Mouse (Mus musculus): ENCODE measurements around the gene Nup205. TPM values are rescaled to one million over a fixed set of nuclear protein-coding genes. Genes with fewer than 3 reads are reported as not detected.

The Nup205 gene
- polyA plus RNA-seq, 1 experiment from 2014 or later: 28.6 TPM

DNA sequence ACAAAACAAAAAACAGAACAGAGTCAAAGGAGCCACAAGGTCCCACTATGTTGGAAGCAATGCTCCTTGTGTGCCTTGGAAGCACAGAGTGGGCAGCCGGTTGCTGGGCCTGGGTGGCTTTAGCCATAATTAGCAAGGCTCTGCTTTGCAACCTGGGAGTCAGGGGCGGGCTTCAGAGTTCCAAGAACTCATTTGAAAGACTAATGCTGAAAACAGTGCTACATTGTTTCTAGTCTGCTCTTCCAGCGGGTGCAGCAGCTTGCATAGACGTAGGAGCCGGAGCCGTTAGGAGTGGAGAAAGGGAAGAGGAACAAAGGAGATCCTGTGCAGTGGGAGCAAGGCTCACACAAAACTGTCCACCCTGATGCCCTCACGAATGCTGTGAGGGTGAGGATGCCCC lies 111.7 kb downstream of the Nup205 start:
- H3K4me3 ChIP-seq (ENCODE audit: control insufficient read depth in 1 of 2, insufficient read depth in 1 of 2, low read depth in 1 of 2, low read length in 2 of 2): no peak overlapping the region
- H3K27ac ChIP-seq (replicated peaks in 1 of 2; ENCODE audit: control insufficient read depth in 1 of 2, insufficient read depth in 1 of 2, low read depth in 2 of 2, low read length in 2 of 2): peak overlapping the region; percentile 74 to 80; a peak in 3 of 4 replicates
- no peaks in the 10 kb centered on the region for H3K36me3 ChIP-seq (ENCODE audit: control insufficient read depth, insufficient read depth, low read length)
- ATAC-seq (ENCODE audit: insufficient number of reproducible peaks, insufficient read depth, low FRiP score, low read depth): no peak
- WGBS: 65% methylated on average over 7 of the region's 7 CpGs
- no peak overlapping the region for H3K9ac ChIP-seq (ENCODE audit: low read length)
- peak overlapping the region; percentile 45 for H3K4me2 ChIP-seq (ENCODE audit: low read length)
- peaks cover 17% of the 10 kb centered on the region in 2 experiments for H3K4me1 ChIP-seq (ENCODE audit: control insufficient read depth in 2 of 2, insufficient read depth in 2 of 2, low read length in 2 of 2)
- H3K9me3 ChIP-seq (ENCODE audit: control insufficient read depth, low read length): peaks cover 4% of the 10 kb centered on the region; the same call in 1 of the 2 replicates
- no peaks in the 10 kb centered on the region for H3K27me3 ChIP-seq (ENCODE audit: control insufficient read depth, insufficient read depth, low read length)

DNA sequence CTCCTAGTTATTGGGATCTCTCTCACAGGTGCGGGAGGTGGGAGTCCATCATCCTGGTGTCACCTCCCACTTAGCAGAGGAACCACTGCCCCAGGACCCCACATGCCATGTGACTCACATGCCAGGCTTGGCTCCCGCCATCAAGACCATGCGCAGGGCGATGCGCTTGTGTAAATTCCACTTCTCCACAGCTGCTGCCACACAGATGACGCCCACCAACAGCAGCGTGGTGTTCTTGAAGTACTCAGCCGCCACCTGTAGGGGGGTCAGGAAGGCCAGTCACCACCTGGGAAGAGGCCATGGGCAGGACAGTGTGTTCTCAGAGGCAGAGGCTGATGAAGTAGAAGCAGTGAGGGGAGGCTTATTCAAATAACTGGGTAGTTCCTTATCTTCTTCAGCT lies 112.5 kb downstream of the Nup205 start:
- Histone ChIP-seq H3K9me3 (ENCODE audit: control insufficient read depth, low read length) (peaks cover 4% of the 10 kb centered on the region; the same call in 1 of the 2 replicates), H3K36me3 (ENCODE audit: control insufficient read depth, insufficient read depth, low read length) (no peaks in the 10 kb centered on the region), H3K4me1 (ENCODE audit: control insufficient read depth in 2 of 2, insufficient read depth in 2 of 2, low read length in 2 of 2) (peaks cover 17% of the 10 kb centered on the region in 2 experiments), H3K4me3 (ENCODE audit: control insufficient read depth in 1 of 2, insufficient read depth in 1 of 2, low read depth in 1 of 2, low read length in 2 of 2) (no peak overlapping the region), H3K27me3 (ENCODE audit: control insufficient read depth, insufficient read depth, low read length) (no peaks in the 10 kb centered on the region), H3K9ac (ENCODE audit: low read length) (no peak overlapping the region), H3K27ac (replicated peaks in 1 of 2; ENCODE audit: control insufficient read depth in 1 of 2, insufficient read depth in 1 of 2, low read depth in 2 of 2, low read length in 2 of 2) (no peak overlapping the region), H3K4me2 (ENCODE audit: low read length) (no peak overlapping the region)
- 93% methylated on average over 8 of the region's 8 CpGs for WGBS
- no peak for ATAC-seq (ENCODE audit: insufficient number of reproducible peaks, insufficient read depth, low FRiP score, low read depth)

DNA sequence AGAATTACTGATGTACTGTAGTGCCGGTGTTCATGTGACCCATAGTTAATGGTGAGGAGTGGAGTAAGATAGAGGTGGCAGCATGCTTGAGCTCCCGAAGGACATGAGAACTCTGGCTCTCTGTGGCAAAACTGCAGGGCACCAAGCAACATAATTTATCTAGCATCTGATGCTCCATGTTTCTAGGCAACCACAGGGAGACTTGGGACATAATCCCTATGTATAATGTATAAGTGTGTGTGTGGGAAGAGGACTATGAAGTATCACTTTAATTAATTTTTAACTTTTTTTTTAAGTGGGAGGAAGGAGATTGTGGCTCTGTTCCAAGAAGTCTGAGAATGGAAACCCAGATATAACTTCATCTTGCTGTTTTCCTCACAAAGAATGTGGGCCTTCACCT lies 117.7 kb downstream of the Nup205 start:
- no peak overlapping the region for H3K9ac ChIP-seq (ENCODE audit: low read length)
- 78% methylated on average over 2 of the region's 2 CpGs for WGBS
- H3K27me3 ChIP-seq (ENCODE audit: control insufficient read depth, insufficient read depth, low read length): no peaks in the 10 kb centered on the region
- H3K4me1 ChIP-seq (ENCODE audit: control insufficient read depth in 2 of 2, insufficient read depth in 2 of 2, low read length in 2 of 2): peaks cover 20 to 27% of the 10 kb centered on the region in 2 experiments
- H3K36me3 ChIP-seq (ENCODE audit: control insufficient read depth, insufficient read depth, low read length): no peaks in the 10 kb centered on the region
- H3K9me3 ChIP-seq (ENCODE audit: control insufficient read depth, low read length): peaks cover 4% of the 10 kb centered on the region; the same call in 1 of the 2 replicates
- H3K27ac ChIP-seq (replicated peaks in 1 of 2; ENCODE audit: control insufficient read depth in 1 of 2, insufficient read depth in 1 of 2, low read depth in 2 of 2, low read length in 2 of 2): no peak overlapping the region
- no peak overlapping the region for H3K4me3 ChIP-seq (ENCODE audit: control insufficient read depth in 1 of 2, insufficient read depth in 1 of 2, low read depth in 1 of 2, low read length in 2 of 2)
- no peak for ATAC-seq (ENCODE audit: insufficient number of reproducible peaks, insufficient read depth, low FRiP score, low read depth)
- H3K4me2 ChIP-seq (ENCODE audit: low read length): no peak overlapping the region

DNA sequence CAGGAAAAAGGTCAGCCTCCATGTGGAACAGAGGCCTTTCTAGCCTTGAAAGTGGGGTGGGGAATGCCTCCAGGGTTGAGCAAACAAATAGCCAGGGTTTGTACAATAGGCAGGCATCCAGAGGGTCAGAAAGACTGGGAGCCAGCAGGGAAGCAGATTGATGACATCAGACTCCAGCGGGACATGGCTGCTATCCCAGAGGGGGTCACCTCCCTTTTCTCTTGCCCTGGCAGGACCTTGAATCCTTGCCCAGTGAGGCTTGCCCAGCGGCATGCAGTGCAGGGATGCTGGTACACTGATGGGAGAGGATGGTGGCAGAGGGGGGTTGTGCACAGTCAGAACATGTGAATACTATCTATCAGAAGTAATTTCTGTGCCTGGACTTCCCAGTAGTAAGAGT lies 119.8 kb downstream of the Nup205 start:
- H3K4me2 ChIP-seq (ENCODE audit: low read length): no peak overlapping the region
- 29% methylated on average over 2 of the region's 2 CpGs for WGBS
- no peak overlapping the region for H3K9ac ChIP-seq (ENCODE audit: low read length)
- H3K9me3 ChIP-seq (ENCODE audit: control insufficient read depth, low read length): peaks cover 4% of the 10 kb centered on the region; the same call in 1 of the 2 replicates
- ATAC-seq (ENCODE audit: insufficient number of reproducible peaks, insufficient read depth, low FRiP score, low read depth): no peak
- H3K27ac ChIP-seq (replicated peaks in 1 of 2; ENCODE audit: control insufficient read depth in 1 of 2, insufficient read depth in 1 of 2, low read depth in 2 of 2, low read length in 2 of 2): peak overlapping the region; percentile 54 to 93; a peak in 1 of 4 replicates
- H3K4me1 ChIP-seq (ENCODE audit: control insufficient read depth in 2 of 2, insufficient read depth in 2 of 2, low read length in 2 of 2): peaks cover 20 to 27% of the 10 kb centered on the region in 2 experiments
- no peaks in the 10 kb centered on the region for H3K36me3 ChIP-seq (ENCODE audit: control insufficient read depth, insufficient read depth, low read length)
- no peak overlapping the region for H3K4me3 ChIP-seq (ENCODE audit: control insufficient read depth in 1 of 2, insufficient read depth in 1 of 2, low read depth in 1 of 2, low read length in 2 of 2)
- H3K27me3 ChIP-seq (ENCODE audit: control insufficient read depth, insufficient read depth, low read length): no peaks in the 10 kb centered on the region

Other genes with a start within 250 kb of the Nup205 start
- gene Slc23a4, start 189.0 kb upstream of the Nup205 start, polyA plus RNA-seq (2014; fragmentation: Nextera tagmentation; extraction: Ambion mirVana): 0.28 and 0.34 TPM in 2 replicates
- 18.7 and 20.8 TPM in 2 replicates for gene Cnot4, start 43.7 kb upstream of the Nup205 start, polyA plus RNA-seq (2014; fragmentation: Nextera tagmentation; extraction: Ambion mirVana)
- 1.1 and 1.3 TPM in 2 replicates for gene Slc13a4, start 130.7 kb downstream of the Nup205 start, polyA plus RNA-seq (2014; fragmentation: Nextera tagmentation; extraction: Ambion mirVana)
- gene Fam180a, start 148.7 kb downstream of the Nup205 start, polyA plus RNA-seq (2014; fragmentation: Nextera tagmentation; extraction: Ambion mirVana): 0.32 and 0.93 TPM in 2 replicates

Data from heart, embryonic 14.5 days (tissue).